Mouse (Mus musculus) urinary bladder, adult 2 months (tissue): ENCODE measurements at regions not wholly inside any gene's neighbourhood (a gene's known extent, or its start where the extent isn't known, plus 50 kb on each side); places are given as distances from the start of the nearest gene placed in this dataset.

Experiments
- DNase-seq: peaks from one replicate; pipeline ENCODE4 v3.0.0; 2022; ENCODE audit warnings: low spot score

- DNase-seq, result no peak
Observed at GRCm38 (mm10) chr3:49096118-49096517, 661.0 kb downstream of the Pcdh18 start.

DNA sequence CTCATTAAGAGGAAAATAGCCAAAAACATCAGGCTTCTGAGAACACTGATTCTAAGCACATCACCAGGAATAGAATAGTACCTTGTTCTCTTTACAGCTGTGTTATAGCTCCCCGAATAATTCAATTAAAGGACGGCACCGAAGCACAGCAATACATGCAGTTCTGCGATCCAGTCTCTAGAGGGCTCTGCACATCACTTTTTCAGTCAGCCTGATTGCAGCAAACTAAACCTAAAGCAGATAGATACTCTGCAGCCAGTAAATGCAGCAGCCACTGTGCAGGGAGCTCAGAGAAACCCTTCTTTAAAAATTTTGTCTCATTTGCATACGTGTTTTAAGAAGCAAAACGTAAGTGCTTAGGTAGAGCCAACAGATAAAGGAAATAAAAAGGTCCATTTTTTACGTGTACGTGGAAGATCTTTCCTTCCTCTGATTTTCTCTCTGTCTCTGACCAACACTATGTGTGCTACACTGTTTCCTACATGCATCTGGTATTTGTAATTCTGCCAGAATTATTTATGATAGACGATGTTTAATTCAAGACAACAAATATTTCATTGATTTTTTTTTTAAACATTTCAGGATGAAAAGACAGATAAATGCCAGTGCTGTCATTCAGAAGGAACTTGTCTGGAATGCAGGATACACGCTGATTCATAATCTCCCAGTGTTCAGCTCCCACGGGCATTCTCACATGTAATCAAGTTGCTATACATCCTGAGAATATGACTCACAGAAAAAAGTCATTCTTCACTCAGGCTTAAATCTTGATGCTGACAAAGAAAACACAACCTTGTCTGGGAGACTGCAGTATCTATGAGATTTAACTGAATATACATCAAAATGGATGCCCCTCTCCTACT, 663.1 kb downstream of the Pcdh18 start:
- DNase-seq, result peak; percentile 18

DNA sequence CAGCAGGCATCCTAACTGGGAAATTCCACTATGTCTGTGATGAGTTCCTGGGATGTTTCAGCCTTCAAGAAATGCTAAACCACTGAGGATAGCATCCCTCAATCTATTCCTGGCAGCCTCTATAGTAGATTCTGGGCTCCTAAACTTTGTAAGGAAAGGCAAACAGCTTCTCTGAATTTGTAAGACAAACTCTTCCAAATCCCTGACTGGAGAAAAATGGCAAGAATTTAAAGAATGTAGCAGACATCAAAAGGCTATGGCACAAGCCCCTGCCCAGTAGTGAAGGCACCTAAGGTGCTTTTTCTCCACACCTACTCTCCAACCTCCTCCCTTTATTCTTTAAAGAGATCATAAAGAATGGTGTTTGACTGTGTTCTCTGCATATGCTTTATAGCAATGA, 688.3 kb downstream of the Pcdh18 start:
- DNase-seq, result no peak

DNA sequence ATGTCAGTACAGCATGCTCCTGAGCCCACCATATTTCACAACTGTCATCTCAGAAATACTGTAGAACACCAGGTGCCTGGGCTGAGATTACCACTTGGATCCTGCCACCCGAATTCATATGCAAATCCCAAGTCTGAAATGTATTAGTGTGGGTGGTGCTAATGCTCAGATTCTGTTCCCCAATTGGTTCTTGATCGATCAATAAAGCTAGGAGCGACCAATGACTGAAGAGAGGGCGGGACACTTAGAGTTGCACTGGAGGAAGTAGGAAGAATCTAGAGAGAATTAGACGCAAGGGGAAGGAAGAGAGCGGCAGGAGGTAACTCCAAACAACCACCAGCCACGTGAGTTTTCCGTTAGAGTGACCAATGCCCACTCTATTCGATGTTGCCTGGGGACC, 695.0 kb downstream of the Pcdh18 start:
- no peak for DNase-seq

DNA sequence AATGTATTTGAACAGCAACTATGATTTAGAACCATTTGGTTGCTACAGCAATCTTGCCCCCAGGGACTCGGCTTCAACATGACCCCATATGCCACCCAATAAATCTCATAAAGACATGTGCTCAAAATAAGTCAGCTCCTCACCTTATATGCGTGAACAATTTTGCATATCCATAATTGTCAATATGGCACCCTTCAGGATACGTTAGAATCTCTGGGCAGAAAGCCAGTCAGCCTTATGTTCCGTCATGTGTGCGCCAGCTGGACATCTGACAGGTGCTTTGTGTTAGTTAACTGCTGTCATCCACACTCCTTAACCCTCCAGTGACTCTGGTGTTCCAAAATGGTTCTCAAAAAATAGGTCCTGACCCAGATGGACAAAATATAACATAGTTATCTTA, 724.1 kb downstream of the Pcdh18 start:
- no peak for DNase-seq

DNA sequence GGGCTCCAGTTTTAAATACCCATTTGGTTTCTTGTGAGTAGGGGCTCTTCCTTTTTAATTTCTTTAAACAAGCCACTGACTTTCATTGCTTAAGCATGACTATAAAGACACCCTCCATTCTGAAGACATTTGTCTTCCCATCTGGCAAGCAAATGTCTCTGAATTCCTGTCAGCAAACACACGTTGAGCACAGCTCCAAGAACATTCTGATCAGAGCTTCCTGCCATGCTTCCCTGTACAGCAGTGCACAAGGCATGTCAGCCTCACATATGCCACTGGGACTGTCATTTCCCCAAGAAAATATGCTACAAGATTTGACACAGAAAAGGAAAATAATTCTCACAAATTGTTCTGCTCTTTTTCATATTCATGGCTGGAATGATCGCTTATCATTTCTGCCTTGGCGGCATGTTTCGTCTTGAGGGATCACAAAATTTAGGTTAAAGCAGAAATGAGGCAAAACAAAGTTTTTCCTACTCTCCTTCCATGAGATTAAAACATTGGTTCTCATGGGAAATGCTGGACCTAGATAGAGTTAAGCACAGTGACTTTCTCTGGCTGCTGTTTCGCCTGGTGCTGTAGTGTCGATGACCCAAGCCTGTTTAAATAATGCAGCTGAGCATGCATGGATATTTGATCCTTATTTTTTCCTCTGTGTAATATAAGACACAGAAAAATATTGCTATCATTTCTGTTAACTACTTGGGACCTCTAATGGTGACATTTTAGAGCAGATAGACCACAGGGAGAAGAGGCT, 747.7 kb downstream of the Pcdh18 start:
- no peak for DNase-seq
